Mouse (Mus musculus) lung, adult 2 months (tissue): ENCODE data around the gene Fshr.

Experiments used
- CTCF ChIP-seq: fragments of 200-500 bp; IDR thresholded peaks from 2 replicates; pipeline ENCODE4 v1.5.1; 2011; ENCODE audit warnings: mild to moderate bottlenecking, low read length, control low read depth; ENCODE audit not compliant: insufficient read depth
- POLR2A ChIP-seq: fragments of 200-500 bp; IDR thresholded peaks from 2 replicates; pipeline ENCODE4 v1.6.1; 2011; ENCODE audit warnings: low read depth, mild to moderate bottlenecking, control low read depth, low read length, borderline replicate concordance; ENCODE audit errors: extremely low read depth

- TF ChIP-seq POLR2A (no peak), CTCF (no peak)
Measured at GRCm38 (mm10) chr17:89005959-89006358, 194.5 kb downstream of the Fshr start.
